Mouse (Mus musculus): ENCODE measurements at regions not wholly inside any gene's neighbourhood (a gene's known extent, or its start where the extent isn't known, plus 50 kb on each side); places are given as distances from the start of the nearest gene placed in this dataset.

DNA sequence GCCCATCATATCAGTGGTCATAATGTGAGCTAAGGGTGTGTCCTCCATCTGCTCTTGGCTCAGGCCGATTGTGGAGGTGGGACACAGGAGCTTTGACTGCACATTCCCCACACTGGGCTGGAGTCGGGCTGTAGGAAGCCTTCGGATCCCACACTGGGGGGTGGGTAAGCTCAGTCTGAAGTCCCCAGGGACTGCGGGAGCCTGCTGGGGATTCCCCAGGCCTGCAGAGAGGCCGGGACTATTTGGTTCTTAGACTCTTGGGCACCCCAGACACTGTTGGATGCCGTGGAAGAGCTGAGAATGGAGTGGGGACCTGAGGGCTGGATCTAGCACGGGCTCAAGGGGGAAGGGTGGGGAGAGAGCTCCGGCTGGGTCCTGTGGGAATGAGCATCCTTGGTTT lies 547.1 kb upstream of the Nrp1 start:
- DNase-seq (ENCODE audit: low spot score in 2 of 2): no peak

DNA sequence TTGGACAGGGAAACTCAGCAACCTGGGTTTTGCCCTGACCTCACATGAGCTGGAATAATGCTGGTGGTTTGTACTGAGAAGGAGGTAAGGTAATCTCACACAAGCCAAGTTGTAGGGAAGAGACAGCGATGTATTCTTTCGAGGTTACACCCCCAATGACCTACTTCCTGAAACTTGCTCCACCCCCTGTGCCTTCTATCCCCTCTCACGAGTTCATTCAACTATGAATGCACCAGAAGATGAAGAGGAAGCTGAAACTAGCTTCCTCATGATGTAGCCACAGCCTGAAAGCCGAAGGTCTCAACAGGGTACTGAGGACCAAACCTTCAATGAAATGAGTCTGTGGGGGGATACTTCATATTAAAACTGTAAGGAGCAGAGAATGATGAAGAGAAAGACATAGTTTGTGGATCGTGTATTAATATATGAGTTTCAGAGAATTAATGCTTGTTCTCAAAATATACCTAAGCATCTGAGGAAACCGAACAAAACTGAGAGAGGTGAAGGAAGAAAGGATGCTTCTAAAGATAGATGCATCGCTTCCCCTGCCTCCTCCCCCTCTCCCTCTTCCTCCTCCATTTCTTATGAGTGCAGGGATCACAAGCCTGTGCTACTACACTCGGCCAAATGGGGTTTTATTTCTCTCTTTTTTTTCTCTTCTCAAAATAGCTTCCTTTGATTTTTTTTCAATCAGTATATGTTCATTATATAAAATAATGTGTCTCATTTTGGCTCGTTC lies 543.5 kb upstream of the Nrp1 start:
- DNase-seq (ENCODE audit: low spot score in 2 of 2): no peak

DNA sequence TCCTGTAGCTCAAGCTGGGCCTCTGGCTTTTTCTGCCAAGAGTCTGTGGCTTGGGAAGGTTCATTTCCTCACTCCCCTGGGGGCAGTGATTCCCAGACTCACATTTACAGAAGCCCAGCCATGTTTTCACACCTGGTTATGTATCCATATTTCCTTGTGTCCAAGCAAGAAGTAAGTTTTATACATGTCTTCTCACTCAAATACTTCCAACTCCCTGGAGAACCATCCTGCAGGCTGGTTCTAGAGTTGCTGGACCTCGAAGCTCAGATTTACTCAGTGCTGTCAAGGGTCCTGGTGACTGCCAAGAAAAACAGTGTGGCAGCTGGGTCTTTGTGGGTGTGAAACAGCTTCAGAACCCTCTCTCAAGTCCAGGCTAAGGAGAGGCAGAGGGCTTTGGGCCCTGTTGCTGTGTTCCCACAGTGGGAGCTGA lies 537.6 kb upstream of the Nrp1 start:
- DNase-seq (ENCODE audit: low spot score in 2 of 2): no peak

DNA sequence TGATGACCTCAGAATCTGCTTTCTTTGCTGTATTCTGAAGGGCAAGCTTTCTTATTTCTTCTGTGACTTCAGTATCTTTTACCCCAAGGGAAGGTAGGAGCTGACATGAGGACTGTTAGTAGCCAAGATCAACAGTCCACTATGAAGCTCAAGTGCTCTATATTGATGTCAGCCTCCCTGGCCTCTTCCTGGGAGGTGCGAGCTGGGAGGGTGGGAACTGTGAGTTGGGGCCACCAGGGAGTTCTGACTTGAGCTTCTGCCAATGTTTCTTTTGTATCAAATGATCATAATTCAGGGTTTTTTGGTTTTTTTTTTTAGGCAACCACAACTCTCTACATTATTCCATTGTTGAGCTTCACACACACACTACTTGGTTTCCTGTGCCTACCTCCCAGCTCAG lies 536.8 kb upstream of the Nrp1 start:
- no peak for DNase-seq (ENCODE audit: low spot score in 2 of 2)

DNA sequence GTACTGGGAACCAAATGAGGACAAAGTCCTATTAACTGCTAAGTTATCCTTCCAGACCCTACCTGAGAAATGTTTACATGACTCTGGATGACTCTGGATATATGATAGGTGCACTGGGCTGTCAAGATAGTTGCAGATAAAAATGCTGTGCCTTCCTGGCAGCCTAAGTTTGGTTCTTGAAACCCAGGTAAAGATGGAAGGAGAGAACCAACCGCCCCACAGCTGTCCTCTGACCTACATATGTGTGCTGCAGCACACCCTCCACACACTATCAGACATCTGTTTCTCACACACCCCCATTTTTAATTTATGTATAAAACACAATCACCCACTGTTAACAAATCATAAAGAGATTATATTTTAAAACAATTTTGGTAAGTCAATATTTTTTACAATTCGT lies 533.4 kb upstream of the Nrp1 start:
- DNase-seq (ENCODE audit: low spot score in 2 of 2): no peak

DNA sequence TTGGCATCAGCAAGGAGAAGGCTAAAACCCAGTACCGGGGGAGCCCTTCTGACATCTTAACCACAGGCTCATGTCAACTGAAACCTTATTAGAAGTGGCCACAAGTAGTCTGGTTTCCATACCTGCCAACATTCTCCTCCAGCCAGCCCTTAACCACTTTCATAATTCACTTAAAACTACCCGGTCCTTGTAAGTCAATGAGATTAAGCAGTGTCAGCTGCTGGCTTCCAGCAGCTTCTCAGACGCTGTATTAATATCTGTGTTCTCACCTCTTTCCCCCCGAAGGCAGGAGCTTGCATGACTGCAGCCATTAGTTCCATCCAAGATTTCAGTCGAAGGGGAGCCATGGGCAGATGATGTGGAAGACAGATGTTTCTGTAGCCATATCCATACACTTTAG lies 530.6 kb upstream of the Nrp1 start:
- DNase-seq (ENCODE audit: low spot score in 2 of 2): no peak

DNA sequence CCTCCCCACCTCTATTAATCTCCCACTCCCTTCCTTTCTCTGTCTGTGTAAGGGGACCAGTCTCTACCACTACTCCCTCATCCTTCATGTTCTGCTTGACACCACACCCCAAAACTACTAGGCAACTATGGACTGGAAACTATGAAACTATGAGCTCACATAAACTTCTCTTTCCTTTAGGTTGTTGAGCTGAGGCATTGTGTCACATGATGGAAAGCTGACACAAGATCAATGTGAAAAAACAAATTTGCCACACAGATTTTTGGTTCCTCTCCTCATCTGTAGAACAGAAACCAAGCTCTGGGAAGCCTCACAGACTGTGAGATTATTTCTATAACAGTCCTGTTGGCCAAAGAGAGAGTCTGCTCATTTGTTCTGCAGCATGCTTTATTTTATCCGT lies 528.7 kb upstream of the Nrp1 start:
- no peak for DNase-seq (ENCODE audit: low spot score in 2 of 2)

DNA sequence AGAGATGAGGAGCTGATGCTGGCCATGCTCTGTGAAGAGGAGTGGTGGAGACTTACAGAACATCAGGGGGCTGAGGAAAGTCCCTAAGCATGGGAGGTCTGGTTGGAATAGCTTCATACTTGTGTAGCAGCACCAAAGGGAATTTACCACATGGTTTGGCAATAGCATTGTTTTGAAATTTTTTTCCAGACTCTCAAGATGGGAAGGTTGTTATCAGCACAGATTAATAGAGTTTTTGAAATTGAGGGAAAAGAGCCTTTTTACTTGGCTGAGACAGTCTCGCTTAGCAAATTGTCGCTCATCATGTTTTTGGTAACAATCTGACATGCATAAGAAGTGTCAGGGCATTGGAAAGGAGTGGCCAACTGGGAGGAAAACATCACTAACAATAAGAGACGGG lies 524.4 kb upstream of the Nrp1 start:
- no peak for DNase-seq (ENCODE audit: low spot score in 2 of 2)

DNA sequence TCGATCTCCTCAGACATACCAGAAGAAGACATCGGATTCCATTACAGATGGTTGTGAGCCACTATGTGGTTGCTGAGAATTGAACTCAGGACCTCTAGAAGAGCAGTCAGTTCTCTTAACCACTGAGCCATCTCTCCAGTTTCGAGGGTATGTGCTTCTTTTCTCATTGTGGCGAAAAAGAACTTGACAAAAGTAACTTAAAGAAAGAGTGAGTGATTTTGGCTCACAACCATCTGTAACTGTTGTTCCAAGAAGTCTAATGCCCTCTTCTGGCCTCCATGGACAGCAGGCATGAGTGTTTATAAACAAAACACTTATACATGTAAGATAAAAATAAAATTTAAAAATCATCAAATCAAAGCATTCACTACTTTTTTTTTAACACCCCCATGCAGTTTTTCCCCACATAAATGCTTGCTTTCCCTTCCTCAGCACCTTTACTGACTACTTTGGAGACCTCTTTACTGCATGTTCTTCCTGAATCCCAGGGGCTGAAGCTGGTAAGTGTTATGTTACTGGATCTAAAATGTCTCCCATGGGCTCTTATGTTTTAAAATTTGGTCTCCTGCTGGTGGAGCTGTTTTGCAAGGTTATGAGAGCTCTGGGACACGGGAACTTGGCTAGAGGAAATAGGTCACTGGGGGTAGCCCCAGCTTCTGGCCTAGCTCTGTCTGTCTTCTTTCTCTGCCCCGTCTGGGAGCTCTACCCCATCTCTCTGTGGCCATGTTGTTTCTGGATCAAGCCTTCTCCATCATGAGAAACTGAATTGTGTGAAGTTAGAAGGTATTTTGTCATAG lies 521.8 kb upstream of the Nrp1 start:
- DNase-seq (ENCODE audit: low spot score in 2 of 2): no peak

DNA sequence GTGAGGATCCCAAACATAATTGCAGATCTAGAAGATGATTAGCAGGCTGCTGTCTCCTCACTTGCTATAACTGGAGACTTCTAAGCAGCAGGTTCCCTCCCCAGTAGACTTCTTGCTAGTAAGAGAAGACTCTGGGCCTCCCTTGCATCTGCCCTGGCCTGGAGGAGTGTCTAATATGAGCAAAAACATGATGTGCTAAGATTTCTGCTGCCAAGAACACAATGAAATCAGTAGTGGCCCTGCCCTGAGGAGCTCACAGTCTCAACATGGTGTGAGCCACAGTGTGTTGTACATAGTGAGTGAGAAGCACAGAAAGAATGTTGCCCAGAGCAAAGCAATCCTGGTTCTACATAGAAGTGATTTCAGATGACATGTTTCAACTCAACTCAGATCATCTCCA lies 520.1 kb upstream of the Nrp1 start:
- no peak for DNase-seq (ENCODE audit: low spot score in 2 of 2)

DNA sequence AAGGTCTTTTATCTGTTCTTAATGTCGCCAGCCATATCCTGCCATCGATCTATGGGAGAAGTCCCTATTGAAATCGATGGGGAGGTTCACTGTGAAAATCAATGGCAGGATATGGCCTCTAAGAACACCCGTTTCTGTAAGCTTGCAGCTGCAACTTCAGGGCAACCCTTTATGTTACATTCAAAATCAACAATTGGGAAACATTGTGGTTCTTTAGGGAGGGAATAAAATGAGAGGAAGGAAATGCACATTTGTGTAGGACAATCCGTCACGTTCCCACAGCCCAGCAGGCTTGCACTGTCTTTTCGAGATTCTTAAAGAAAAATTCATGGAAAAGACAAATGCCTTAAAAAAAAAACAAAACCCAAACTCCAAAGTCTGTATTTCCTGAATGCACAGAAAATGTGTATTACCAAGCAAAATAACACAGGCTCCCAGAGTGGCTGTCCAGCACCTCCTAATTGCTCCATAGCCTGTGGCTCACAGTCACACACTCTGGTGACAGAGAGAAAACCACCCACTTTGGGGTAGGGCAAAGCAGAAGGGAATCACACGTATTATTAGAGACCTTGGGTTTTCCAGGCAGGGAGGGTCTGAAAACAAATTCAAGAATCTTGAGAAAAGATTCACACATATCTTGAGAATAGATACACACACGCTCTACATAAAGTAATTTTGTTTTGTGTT lies 510.9 kb upstream of the Nrp1 start:
- DNase-seq (ENCODE audit: low spot score in 2 of 2): no peak

DNA sequence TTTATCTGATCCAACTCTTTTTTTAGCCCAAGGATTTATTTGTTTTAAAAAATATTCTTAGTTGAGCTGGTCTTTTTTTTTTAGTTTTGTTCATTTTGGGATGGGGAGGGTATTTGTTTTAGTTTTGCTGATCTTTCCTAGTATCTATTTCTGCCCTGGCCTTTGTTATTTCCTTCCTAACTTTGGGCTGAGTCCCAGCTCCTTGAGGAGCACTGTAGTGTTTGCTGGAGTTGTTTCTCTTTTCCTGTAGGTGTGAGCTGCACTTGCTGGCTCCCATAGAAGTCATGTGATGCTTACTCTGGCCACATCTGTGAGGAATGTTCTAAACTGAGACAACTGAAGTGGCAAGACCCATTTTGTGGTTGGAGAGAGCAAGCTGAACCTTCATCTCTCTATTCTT lies 508.5 kb upstream of the Nrp1 start:
- DNase-seq (ENCODE audit: low spot score in 2 of 2): no peak

DNA sequence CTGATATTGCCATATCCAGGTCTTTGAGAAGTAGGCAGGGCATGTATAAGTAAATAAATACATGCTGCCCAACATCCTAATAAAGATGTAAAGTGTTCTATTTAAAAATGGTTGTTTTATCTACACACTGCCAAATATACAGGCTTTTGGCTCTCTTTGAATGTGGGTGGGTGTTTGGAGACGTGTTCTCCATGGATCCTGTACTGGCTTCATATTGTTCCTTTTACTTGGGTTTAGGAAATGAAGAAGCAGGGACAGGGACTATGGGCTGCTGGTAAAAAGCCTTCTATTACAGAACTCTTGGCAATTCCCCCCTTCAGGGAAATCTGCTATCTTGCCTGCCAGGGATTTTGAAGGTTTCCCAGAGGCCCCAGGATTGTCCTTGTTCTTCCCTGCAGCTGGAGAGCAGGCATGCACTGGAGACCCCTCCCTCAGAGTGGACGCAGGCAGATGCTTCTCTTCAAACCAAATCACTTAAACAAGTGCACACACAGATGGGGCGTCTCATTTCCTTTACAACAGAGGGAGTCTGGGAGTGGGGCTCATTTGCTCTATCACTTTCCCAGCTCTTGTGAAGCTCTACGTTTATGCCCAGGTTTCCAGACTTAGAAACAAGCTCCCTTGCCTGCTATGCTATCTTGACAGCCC lies 502.6 kb upstream of the Nrp1 start:
- no peak for DNase-seq (ENCODE audit: low spot score in 2 of 2)

DNA sequence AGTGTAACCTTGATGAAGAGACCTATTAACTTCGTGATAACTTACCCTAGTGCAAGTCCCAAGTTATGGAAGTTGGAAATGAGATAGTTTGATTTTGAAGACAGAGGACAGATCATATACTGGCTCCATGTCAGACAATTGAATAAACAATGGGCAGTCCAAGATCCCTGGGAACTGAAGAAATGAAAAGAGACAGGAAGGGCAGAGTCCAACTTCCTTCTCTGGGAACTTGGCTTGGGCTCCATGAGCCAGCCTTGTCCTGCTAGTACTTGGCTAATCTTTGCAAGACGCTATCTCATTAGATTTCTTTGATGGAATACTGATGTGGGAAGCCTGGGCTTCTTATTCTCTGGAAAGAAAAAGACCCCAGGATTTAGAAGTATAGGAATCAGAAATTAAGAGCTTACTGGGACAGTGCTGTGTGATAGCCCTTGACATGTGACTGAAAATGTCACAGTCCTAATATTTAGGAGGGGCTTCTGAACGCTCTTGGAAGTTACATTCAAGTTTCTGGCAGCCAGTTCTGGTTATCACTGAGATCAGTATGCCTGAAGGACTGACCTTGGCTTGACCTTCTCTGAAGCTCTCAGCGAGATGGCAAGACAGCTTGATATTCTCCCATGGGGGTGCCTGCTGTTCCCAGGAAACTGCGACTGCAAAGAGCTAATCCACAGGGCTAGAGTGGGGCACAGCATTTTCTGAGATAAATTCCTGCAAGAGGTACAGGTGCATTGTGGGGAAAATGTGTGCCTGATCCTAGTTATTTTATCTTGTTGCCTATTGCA lies 501.9 kb upstream of the Nrp1 start:
- DNase-seq (ENCODE audit: low spot score in 2 of 2): no peak

DNA sequence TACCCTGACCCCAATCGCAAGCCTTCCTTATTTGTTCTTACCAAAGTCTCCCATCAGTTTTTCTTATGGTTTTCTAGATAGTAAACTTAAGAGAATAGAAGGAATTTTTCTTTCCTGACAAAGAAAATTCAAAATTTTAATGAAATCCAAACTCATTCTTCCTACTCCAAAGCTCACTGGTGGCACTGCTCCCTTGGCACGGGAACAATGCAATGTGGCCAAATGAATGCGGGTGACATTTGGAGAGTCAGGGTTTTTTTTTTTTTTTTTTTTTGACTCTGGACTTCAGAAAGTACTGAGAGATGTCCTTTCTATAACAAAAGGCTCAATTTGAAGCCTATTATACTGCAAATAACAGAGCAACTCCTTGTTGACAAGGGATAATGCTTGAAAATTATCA lies 499.4 kb upstream of the Nrp1 start:
- no peak for DNase-seq (ENCODE audit: low spot score in 2 of 2)

DNA sequence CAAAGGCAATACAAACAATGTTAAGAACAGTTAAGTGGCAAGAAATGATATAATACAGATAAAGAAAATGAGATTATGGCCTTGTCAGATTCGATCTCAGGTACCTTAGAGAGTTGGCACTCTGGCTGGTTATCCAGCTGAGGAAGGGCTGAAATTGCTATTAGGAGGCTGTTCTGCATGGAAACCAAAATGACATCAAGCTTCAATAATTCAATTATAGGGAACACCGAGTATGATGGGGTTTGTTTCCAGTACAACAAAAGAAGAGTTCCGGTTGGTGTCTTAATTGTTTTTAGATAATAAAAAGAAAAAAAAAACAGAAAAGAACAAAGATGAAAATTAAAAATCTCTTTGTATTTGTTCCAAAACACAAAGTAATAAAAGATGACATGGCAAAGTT lies 498.0 kb upstream of the Nrp1 start:
- DNase-seq (ENCODE audit: low spot score in 2 of 2): no peak

DNA sequence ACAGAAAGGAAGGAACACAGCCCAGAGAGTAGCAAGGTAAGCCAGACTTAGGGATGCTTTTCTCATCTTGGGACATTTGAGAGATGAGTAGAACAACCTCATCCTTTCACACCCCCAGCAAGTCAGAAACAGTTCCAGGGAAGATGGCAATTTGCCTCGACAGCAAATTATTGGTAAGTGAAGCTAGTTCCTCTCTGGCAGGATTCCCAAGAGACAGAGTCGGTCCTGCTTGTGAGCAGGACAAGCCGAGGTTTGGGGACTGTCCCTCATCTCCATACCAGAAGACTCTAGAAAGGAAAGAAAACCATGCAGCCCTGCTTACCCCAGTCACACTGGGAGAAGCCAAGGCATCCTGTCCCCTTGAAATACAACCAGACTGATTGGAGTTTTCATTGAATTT lies 497.5 kb upstream of the Nrp1 start:
- DNase-seq (ENCODE audit: low spot score in 2 of 2): no peak

DNA sequence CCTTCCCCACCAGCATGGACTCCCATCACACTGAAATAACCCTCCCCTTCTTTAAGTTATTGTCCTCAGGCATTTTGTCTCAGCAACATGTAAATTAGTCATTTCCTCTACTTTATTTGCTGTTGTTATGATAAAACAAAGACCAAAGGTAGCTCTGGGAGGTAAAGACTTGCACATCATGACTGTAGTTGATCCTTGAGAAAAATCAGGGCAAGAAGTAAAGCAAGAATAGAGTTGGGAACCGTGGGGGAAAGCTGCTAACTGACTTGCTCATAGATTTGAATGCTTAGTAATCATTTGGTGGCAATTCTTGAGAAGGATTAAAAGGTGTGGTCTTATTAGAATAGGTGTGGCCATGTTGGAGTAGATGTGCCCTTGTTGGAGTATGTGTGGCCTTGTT lies 473.8 kb upstream of the Nrp1 start:
- DNase-seq (ENCODE audit: low spot score in 2 of 2): no peak

DNA sequence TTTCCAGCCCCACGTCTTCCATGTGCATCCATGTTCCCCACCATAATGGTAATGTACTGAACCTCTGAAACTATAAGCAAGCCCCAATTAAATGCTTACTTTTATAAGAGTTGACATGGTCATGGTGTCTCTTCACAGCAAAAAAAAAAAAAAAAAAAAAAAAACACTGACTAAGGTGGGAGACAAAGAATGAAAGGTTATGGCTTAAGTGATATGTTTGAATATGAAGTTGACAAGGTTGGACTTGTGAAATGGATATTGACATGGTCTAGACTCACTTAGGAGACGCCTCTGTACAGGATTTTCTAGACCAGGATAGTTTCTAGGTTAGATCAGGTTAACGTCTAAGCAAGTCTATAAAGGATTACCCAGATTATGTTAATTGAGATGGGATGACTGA lies 473.2 kb upstream of the Nrp1 start:
- DNase-seq (ENCODE audit: low spot score in 2 of 2): no peak

DNA sequence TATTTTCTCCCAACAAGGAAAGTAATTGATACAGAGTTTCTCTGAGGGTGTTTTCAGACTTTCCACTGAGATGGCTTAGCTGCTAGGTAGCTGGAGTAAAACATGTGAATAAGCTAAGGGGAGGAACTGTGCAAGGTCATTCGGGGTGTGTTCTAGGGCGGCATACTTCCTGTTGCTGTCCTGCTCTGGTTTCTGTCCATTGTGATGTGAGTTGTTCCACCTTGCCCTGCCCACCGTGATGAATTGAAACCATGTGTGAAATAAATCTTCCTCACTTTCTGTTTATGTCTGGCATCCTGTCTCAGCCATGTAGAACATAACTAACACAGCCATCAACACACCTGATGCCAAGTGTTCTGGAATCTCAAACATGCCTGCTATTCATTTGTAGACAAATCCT lies 472.6 kb upstream of the Nrp1 start:
- DNase-seq (ENCODE audit: low spot score in 2 of 2): no peak

DNA sequence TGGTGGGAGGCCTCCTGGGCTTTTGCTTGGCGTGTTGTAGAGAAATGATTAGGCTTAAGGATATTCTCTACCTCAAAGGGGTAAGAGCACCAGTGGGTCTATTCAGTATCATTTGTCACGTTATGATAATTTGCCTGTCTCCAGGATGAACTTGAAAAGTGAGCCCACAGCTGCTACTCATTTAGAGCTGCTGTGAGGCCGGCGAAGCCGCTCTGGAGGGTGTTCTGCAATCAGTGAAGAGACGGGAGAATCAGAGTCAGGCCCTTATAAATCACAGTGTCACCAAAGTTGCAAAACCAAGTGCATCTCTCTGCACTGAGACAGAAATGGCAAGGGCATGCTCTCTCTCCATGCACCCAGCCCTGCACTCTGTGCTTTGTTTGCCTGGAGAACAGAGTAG lies 467.7 kb upstream of the Nrp1 start:
- DNase-seq (ENCODE audit: low spot score in 2 of 2): no peak

DNA sequence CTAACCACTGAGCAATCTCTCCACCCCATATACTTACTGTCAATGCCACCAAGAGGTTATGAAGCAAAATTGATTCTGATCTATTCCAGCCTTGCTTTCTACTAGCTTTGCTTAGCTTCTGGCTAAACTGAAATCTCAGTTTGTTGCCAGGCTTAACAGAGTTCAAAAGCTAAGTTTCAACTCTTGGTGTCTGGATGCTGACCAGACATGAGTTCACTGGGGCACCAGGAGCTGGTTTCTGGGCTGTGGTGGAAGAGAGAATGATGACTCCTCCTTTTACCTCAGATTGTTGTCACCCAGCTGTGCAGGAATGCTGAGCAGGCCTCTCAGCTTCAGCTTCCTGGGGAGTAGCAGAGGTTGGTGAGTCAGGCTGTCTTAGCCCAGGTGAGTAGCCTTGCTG lies 464.1 kb upstream of the Nrp1 start:
- DNase-seq (ENCODE audit: low spot score in 2 of 2): no peak
